Mouse (Mus musculus) bone marrow, adult 2 months (tissue): ENCODE data around the gene Efhd1.

Experiments
- CTCF ChIP-seq: fragments of 200-500 bp; IDR thresholded peaks from 2 replicates; pipeline ENCODE4 v1.5.1; 2011; ENCODE audit warnings: low read length, control low read depth; ENCODE audit not compliant: control insufficient read depth, insufficient read depth
- POLR2A ChIP-seq: fragments of 200-500 bp; IDR thresholded peaks from 2 replicates; pipeline ENCODE4 v1.6.1; 2011; ENCODE audit warnings: low read depth, mild to moderate bottlenecking, control low read depth, low read length, borderline replicate concordance; ENCODE audit not compliant: control insufficient read depth

GRCm38 (mm10) chr1:87275151-87275550 lies 11.0 kb downstream of the Efhd1 start:
- TF ChIP-seq CTCF (no peak), POLR2A (no peak)
